ENCODE assay signal across 35 mouse cellular contexts in genomic region chr10:108686696-108687095, GRCm38 (mm10). TPM values are rescaled to one million over a fixed set of nuclear protein-coding genes. Genes with fewer than 3 reads are reported as not detected.
DNase-seq lines count a peak whose midpoint lies in the region; ATAC-seq and TF ChIP-seq lines count a peak whose summit lies in the region.
"Had no signal": no experiment of that assay in that cellular context is flagged by ENCODE, and none has a peak within 500 bp of the region (broad histone marks: within the 10 kb centered on the region; RNA-seq: fewer than 3 reads in every experiment).

No protein-coding gene starts in this region.

- TF ChIP-seq POLR2A in brain, embryonic 14.5 days (IDR thresholded peaks at IDR 0.05; ENCODE audit: borderline replicate concordance, extremely low read depth, insufficient read depth, insufficient read length, poor library complexity, severe bottlenecking) = no peak

- peak; percentile 73 for ATAC-seq in midbrain, embryonic 13.5 days
- ATAC-seq in midbrain, embryonic 16.5 days = peak; percentile 66; the same call in 1 of the 2 replicates
- ATAC-seq in forebrain, embryonic 13.5 days = no peak
- ATAC-seq: forebrain, embryonic 14.5 days; forebrain, postnatal 0 days; Patski had no signal

- H3K4me3 ChIP-seq in left cerebral cortex, adult 2 months = no peak overlapping the region
- no peak overlapping the region for H3K4me3 ChIP-seq in midbrain, embryonic 13.5 days (replicated peaks)
- H3K4me3 ChIP-seq in midbrain, embryonic 16.5 days (ENCODE audit: low read depth, low read length) = no peak overlapping the region
- no peak overlapping the region for H3K4me3 ChIP-seq in forebrain, embryonic 13.5 days
- H3K4me3 ChIP-seq: forebrain, embryonic 10.5 days; gastrocnemius, adult 2 months; hindbrain, embryonic 12.5 days; hindbrain, embryonic 15.5 days had no signal

- H3K36me3 ChIP-seq in midbrain, embryonic 13.5 days = no peaks in the 10 kb centered on the region
- no peaks in the 10 kb centered on the region for H3K36me3 ChIP-seq in midbrain, embryonic 16.5 days (ENCODE audit: control insufficient read depth, insufficient read depth, low read length)
- H3K36me3 ChIP-seq in forebrain, embryonic 13.5 days (ENCODE audit: poor library complexity, severe bottlenecking) = no peaks in the 10 kb centered on the region
- H3K36me3 ChIP-seq: forebrain, embryonic 10.5 days; G1E; hindbrain, embryonic 12.5 days; hindbrain, embryonic 15.5 days had no signal

- H3K27ac ChIP-seq in left cerebral cortex, adult 2 months = peak overlapping the region; percentile 77
- 0 out of 2 replicates have a peak overlapping the region, but pooled peaks have one; percentile 44 for H3K27ac ChIP-seq in midbrain, embryonic 13.5 days
- H3K27ac ChIP-seq in midbrain, embryonic 16.5 days (ENCODE audit: low read length) = 0 out of 2 replicates have a peak overlapping the region, but pooled peaks have one; percentile 54
- H3K27ac ChIP-seq in forebrain, embryonic 13.5 days = no peak overlapping the region
- H3K27ac ChIP-seq: forebrain, embryonic 10.5 days; gastrocnemius, adult 2 months; hindbrain, embryonic 12.5 days; hindbrain, embryonic 15.5 days had no signal

- 48% methylated on average over 4 of the region's 4 CpGs for WGBS in midbrain, embryonic 13.5 days
- 56% methylated on average over 4 of the region's 4 CpGs for WGBS in midbrain, embryonic 16.5 days
- WGBS in forebrain, embryonic 13.5 days = 87% methylated on average over 4 of the region's 4 CpGs

- H3K4me1 ChIP-seq in midbrain, embryonic 13.5 days (replicated peaks) = peaks cover 11% of the 10 kb centered on the region
- H3K4me1 ChIP-seq in midbrain, embryonic 16.5 days (ENCODE audit: control insufficient read depth, insufficient read depth, low read length) = peaks cover 12% of the 10 kb centered on the region
- H3K4me1 ChIP-seq in forebrain, embryonic 13.5 days = peaks cover 5% of the 10 kb centered on the region; the same call in 1 of the 2 replicates
- H3K4me1 ChIP-seq: forebrain, embryonic 10.5 days; hindbrain, embryonic 15.5 days had no signal

- H3K9me3 ChIP-seq in midbrain, embryonic 13.5 days = no peaks in the 10 kb centered on the region
- no peaks in the 10 kb centered on the region for H3K9me3 ChIP-seq in midbrain, embryonic 16.5 days (replicated peaks; ENCODE audit: control insufficient read depth, low read length, poor library complexity, severe bottlenecking)
- H3K9me3 ChIP-seq in forebrain, embryonic 13.5 days (replicated peaks) = no peaks in the 10 kb centered on the region
- H3K9me3 ChIP-seq: forebrain, embryonic 10.5 days; G1E; hindbrain, embryonic 12.5 days; hindbrain, embryonic 15.5 days had no signal

- TF ChIP-seq CTCF in left cerebral cortex, adult 2 months (IDR thresholded peaks at IDR 0.05) = no peak
- TF ChIP-seq CTCF in brain, embryonic 14.5 days (IDR thresholded peaks at IDR 0.05; ENCODE audit: borderline replicate concordance, extremely low read depth, insufficient read depth, insufficient read length) = no peak

- intact Hi-C loops in left cerebral cortex, adult 2 months (cut with DNase I) = loop anchor here (10.0 kb wide), 1 partner anchor 232 kb away; no protein-coding TSS in a partner anchor
- intact Hi-C loops in left cerebral cortex, postnatal 36 days (cut with DNase I) = no loop called here

- H3K27me3 ChIP-seq in midbrain, embryonic 13.5 days = no peaks in the 10 kb centered on the region
- H3K27me3 ChIP-seq in midbrain, embryonic 16.5 days (ENCODE audit: control insufficient read depth, insufficient read depth, low read depth, low read length) = no peaks in the 10 kb centered on the region
- no peaks in the 10 kb centered on the region for H3K27me3 ChIP-seq in forebrain, embryonic 13.5 days
- H3K27me3 ChIP-seq: CH12.LX; hindbrain, embryonic 12.5 days; hindbrain, embryonic 15.5 days; Patski had no signal

- DNase-seq in left cerebral cortex, adult 2 months (ENCODE audit: extremely low spot score in 1 of 2, low spot score in 2 of 2) = no peak
- DNase-seq in left cerebral cortex, postnatal 36 days (ENCODE audit: low spot score in 2 of 2) = no peak
- DNase-seq in brain, embryonic 14.5 days (ENCODE audit: low read depth) = peak; percentile 49
- DNase-seq in spleen, postnatal 10 days (ENCODE audit: low spot score in 2 of 2) = no peak
- DNase-seq: adrenal gland, postnatal 10 days; adrenal gland, postnatal 36 days; B cell, adult 2 months; cerebellum, adult 11 months; cerebellum, adult 2 months; cerebellum, adult 9-11 months; cerebellum, postnatal 25 days; forebrain, postnatal 0 days; gastrocnemius, adult 2 months; gastrocnemius, postnatal 14 days; heart, adult 11 months had no signal

- no peak overlapping the region for H3K9ac ChIP-seq in midbrain, embryonic 13.5 days (replicated peaks)
- no peak overlapping the region for H3K9ac ChIP-seq in midbrain, embryonic 16.5 days (ENCODE audit: low read depth, low read length)
- H3K9ac ChIP-seq in forebrain, embryonic 13.5 days = no peak overlapping the region
- H3K9ac ChIP-seq: forebrain, postnatal 0 days; hindbrain, embryonic 12.5 days; hindbrain, embryonic 15.5 days had no signal

- H3K4me2 ChIP-seq in midbrain, embryonic 13.5 days (replicated peaks) = no peak overlapping the region
- no peak overlapping the region for H3K4me2 ChIP-seq in midbrain, embryonic 16.5 days (ENCODE audit: low read length)
- H3K4me2 ChIP-seq in forebrain, embryonic 13.5 days = no peak overlapping the region
- H3K4me2 ChIP-seq: heart, embryonic 11.5 days; hindbrain, embryonic 12.5 days; hindbrain, embryonic 15.5 days had no signal

RNA-seq across cellular contexts. Expression of gene Gm5136, which starts 13.3 kb away (rescaled TPM):
- total RNA-seq in left cerebral cortex, adult 2 months (2021) = 1 to 10 TPM; 3.2 to 4.0 TPM
- total RNA-seq in left cerebral cortex, postnatal 36 days (2021) = 1 to 10 TPM; 1.1 to 5.6 TPM
- 0.29 and 0.55 TPM in 2 replicates for polyA plus RNA-seq in brain, embryonic 14.5 days (2012; rRNA removed)
- polyA plus RNA-seq in midbrain, embryonic 13.5 days (2015; fragmentation: Nextera tagmentation; extraction: Ambion mirVana) = 0.32 and 0.59 TPM in 2 replicates
- 0.35 and 0.39 TPM in 2 replicates for polyA plus RNA-seq in midbrain, embryonic 16.5 days (2015; fragmentation: Nextera tagmentation; extraction: Ambion mirVana)
- polyA plus RNA-seq in forebrain, embryonic 13.5 days (2015; fragmentation: Nextera tagmentation; extraction: Ambion mirVana) = 0.19 and 0.25 TPM in 2 replicates
- total RNA-seq: adrenal gland, postnatal 10 days; adrenal gland, postnatal 36 days; CH12.LX; common myeloid progenitor, adult 5-6 weeks; gastrocnemius, adult 2 months; gastrocnemius, postnatal 14 days; gastrocnemius, postnatal 4 days; heart, adult 8-10 months; heart, postnatal 25 days; hematopoietic stem cell, adult 5-6 weeks had no signal
- polyA plus RNA-seq: embryonic facial prominence, embryonic 11.5 days; embryonic facial prominence, embryonic 14.5 days; forebrain, embryonic 10.5 days; forebrain, embryonic 14.5 days; G1E; heart, embryonic 11.5 days; heart, embryonic 14.5 days; heart, postnatal 0 days; Patski had no signal
